Mouse (Mus musculus): ENCODE measurements around the gene Tas2r123. TPM values are rescaled to one million over a fixed set of nuclear protein-coding genes. Genes with fewer than 3 reads are reported as not detected.

Tas2r123 gene
- polyA plus RNA-seq (2012; rRNA removed): not detected in 2 replicates

GRCm38 (mm10) chr6:132846842-132847241 is at the start of gene Tas2r123:
Gene Tas2r123 (plus strand): TSS chr6:132847142.
- 77% methylated on average over 1 of the region's 1 CpGs for WGBS
- DNase-seq (ENCODE audit: low read depth, low spot score): no peak

GRCm38 (mm10) chr6:132802518-132802917 is 44.4 kb upstream of the Tas2r123 start, which contains the start of gene Tas2r117:
Gene Tas2r117 (plus strand): TSS chr6:132802818.
- DNase-seq (ENCODE audit: low read depth, low spot score): no peak
- 57% methylated on average over 1 of the region's 1 CpGs for whole genome bisulfite sequencing

GRCm38 (mm10) chr6:132855138-132855537 is 8.2 kb downstream of the Tas2r123 start, which contains the start of gene Tas2r116:
Gene Tas2r116 (plus strand): TSS chr6:132855438.
- DNase-seq (ENCODE audit: low read depth, low spot score): no peak
- 71% methylated on average over 1 of the region's 1 CpGs for WGBS

- no peak for DNase-seq (ENCODE audit: low read depth, low spot score)
Measured at GRCm38 (mm10) chr6:132867708-132868107, 20.8 kb downstream of the Tas2r123 start, which contains the start of gene Tas2r110. Gene Tas2r110 (plus strand): TSS chr6:132868008.

- DNase-seq (ENCODE audit: low read depth, low spot score): no peak
Measured at GRCm38 (mm10) chr6:132892711-132893110, 45.8 kb downstream of the Tas2r123 start, which contains the start of gene Tas2r113. Gene Tas2r113 (plus strand): TSS chr6:132893011.

More at GRCm38 (mm10) chr6:132892711-132893110, 45.8 kb downstream of the Tas2r123 start, which contains the start of gene Tas2r113:
- 63% methylated on average over 1 of the region's 1 CpGs for WGBS

Other genes starting within 250 kb of the Tas2r123 start
- gene A630073D07Rik, start 195.6 kb upstream of the Tas2r123 start, polyA plus RNA-seq (2012; rRNA removed): not detected in 2 replicates
- gene Tas2r120, start 190.2 kb upstream of the Tas2r123 start, polyA plus RNA-seq (2012; rRNA removed): not detected in 2 replicates
- gene Tas2r121, start 146.1 kb upstream of the Tas2r123 start, polyA plus RNA-seq (2012; rRNA removed): not detected in 2 replicates
- not detected in 2 replicates for gene Tas2r122, start 135.2 kb upstream of the Tas2r123 start, polyA plus RNA-seq (2012; rRNA removed)
- gene Tas2r115, start 109.1 kb upstream of the Tas2r123 start, polyA plus RNA-seq (2012; rRNA removed): not detected in 2 replicates
- gene Tas2r124, start 92.4 kb upstream of the Tas2r123 start, polyA plus RNA-seq (2012; rRNA removed): not detected in 2 replicates
- gene Tas2r102, start 85.0 kb upstream of the Tas2r123 start, polyA plus RNA-seq (2012; rRNA removed): not detected in 2 replicates
- gene Tas2r136, start 69.0 kb upstream of the Tas2r123 start, polyA plus RNA-seq (2012; rRNA removed): not detected in 2 replicates
- not detected in 2 replicates for gene Tas2r117, start 44.3 kb upstream of the Tas2r123 start, polyA plus RNA-seq (2012; rRNA removed)
- not detected in 2 replicates for gene Tas2r116, start 8.3 kb downstream of the Tas2r123 start, polyA plus RNA-seq (2012; rRNA removed)
- not detected in 2 replicates for gene Tas2r110, start 20.9 kb downstream of the Tas2r123 start, polyA plus RNA-seq (2012; rRNA removed)
- not detected in 2 replicates for gene Tas2r113, start 45.9 kb downstream of the Tas2r123 start, polyA plus RNA-seq (2012; rRNA removed)
- gene Tas2r125, start 62.5 kb downstream of the Tas2r123 start, polyA plus RNA-seq (2012; rRNA removed): not detected in 2 replicates
- gene Tas2r129, start 104.0 kb downstream of the Tas2r123 start, polyA plus RNA-seq (2012; rRNA removed): not detected in 2 replicates
- not detected in 2 replicates for gene Tas2r131, start 110.8 kb downstream of the Tas2r123 start, polyA plus RNA-seq (2012; rRNA removed)
- not detected in 2 replicates for gene Tas2r109, start 133.8 kb downstream of the Tas2r123 start, polyA plus RNA-seq (2012; rRNA removed)
- gene Tas2r103, start 190.0 kb downstream of the Tas2r123 start, polyA plus RNA-seq (2012; rRNA removed): not detected in 2 replicates
- gene Tas2r140, start 208.7 kb downstream of the Tas2r123 start, polyA plus RNA-seq (2012; rRNA removed): not detected in 2 replicates